Mouse (Mus musculus) heart, postnatal 0 days (tissue): Measurements from ENCODE around the gene Tex29. TPM values are rescaled to one million over a fixed set of nuclear protein-coding genes. Genes with fewer than 3 reads are reported as not detected.

Source experiments
- ATAC-seq: fragments of 200-750 bp; cut with Nextera tagmentation; 2 replicates; pipeline ENCODE4 v1.8.0; 2017; ENCODE audit warnings: low read depth, moderate number of reproducible peaks, moderate library complexity; ENCODE audit not compliant: insufficient read depth
- DNase-seq: peaks from one replicate; pipeline ENCODE4 v3.0.0-alpha.2; 2016; ENCODE audit warnings: low spot score
- H3K27ac ChIP-seq: fragments of 300-500 bp; sonication (generic); 2 replicates; pipeline ENCODE4 v1.5.1; 2014; ENCODE audit warnings: low read depth, mild to moderate bottlenecking
- H3K27me3 ChIP-seq: fragments of 300-500 bp; sonication (generic); 2 replicates; pipeline ENCODE4 v1.6.1; 2014; ENCODE audit warnings: low read length, mixed read lengths; ENCODE audit not compliant: control insufficient read depth, insufficient read depth
- H3K36me3 ChIP-seq: fragments of 300-500 bp; sonication (generic); replicated peaks from 2 replicates; pipeline ENCODE4 v1.6.1; 2014; ENCODE audit warnings: low read length, mixed read lengths; ENCODE audit not compliant: control insufficient read depth, insufficient read depth
- H3K4me1 ChIP-seq: fragments of 300-500 bp; sonication (generic); 2 replicates; pipeline ENCODE4 v1.6.1; 2014; ENCODE audit warnings: antibody characterized with exemption; ENCODE audit not compliant: control insufficient read depth, insufficient read depth
- H3K4me2 ChIP-seq: fragments of 300-500 bp; sonication (generic); 2 replicates; pipeline ENCODE4 v1.6.1; 2014; ENCODE audit warnings: low read depth, mild to moderate bottlenecking, low read length, moderate library complexity
- H3K4me3 ChIP-seq: fragments of 300-500 bp; sonication (generic); 2 replicates; pipeline ENCODE4 v1.5.1; 2014; ENCODE audit warnings: low read depth, low read length
- H3K9ac ChIP-seq: fragments of 300-500 bp; sonication (generic); replicated peaks from 2 replicates; pipeline ENCODE4 v1.6.1; 2014; ENCODE audit warnings: low read depth, low read length, mixed read lengths
- H3K9me3 ChIP-seq: fragments of 300-500 bp; sonication (generic); replicated peaks from 2 replicates; pipeline ENCODE4 v1.6.1; 2016; ENCODE audit warnings: low read length; ENCODE audit not compliant: control insufficient read depth
- CTCF ChIP-seq: IDR thresholded peaks from 2 replicates; pipeline ENCODE4 v1.5.1; 2016; ENCODE audit warnings: antibody characterized with exemption, control low read depth, low read depth
- EP300 ChIP-seq: IDR thresholded peaks from 2 replicates; pipeline ENCODE4 v1.6.1; 2016; ENCODE audit warnings: antibody characterized with exemption, low read depth
- WGBS: fragments of 180-500 bp; shearing (Covaris S2); extraction: QIAGEN DNeasy Blood & Tissue Kit; methylation state at CpG from one replicate; pipeline ENCODE4 v1.1.7; 2014; 5-methylcytosine and 5-hydroxymethylcytosine counted together
- polyA plus RNA-seq: library from polyadenylated mRNA; unstranded; fragments of >200 nt; fragmentation: Nextera tagmentation; extraction: Ambion mirVana; gene quantifications from 2 replicates; pipeline ENCODE4 v1.2.1, GENCODE M21; 2015
- total RNA-seq: library from RNA; depleted of rRNA; stranded (reverse); fragments of >200 nt; gene quantifications from 2 replicates; pipeline ENCODE4 v1.2.3, GENCODE M21; 2014; ENCODE audit warnings: low replicate concordance

The Tex29 gene
- total and polyA plus RNA-seq, 2 experiments from 2014 or later, result 1.3 TPM; not detected in 1

- Histone ChIP-seq H3K9ac (no peak overlapping the region), H3K27ac (peak overlapping the region; percentile 91), H3K4me3 (no peak overlapping the region), H3K27me3 (no peaks in the 10 kb centered on the region), H3K9me3 (no peaks in the 10 kb centered on the region), H3K36me3 (peaks cover 96% of the 10 kb centered on the region), H3K4me2 (peak overlapping the region; percentile 4; the same call in 1 of the 2 replicates), H3K4me1 (peaks cover 34% of the 10 kb centered on the region)
- peak; percentile 73 for ATAC-seq
- peak; percentile 58 for DNase-seq
- TF ChIP-seq EP300 (no peak), CTCF (no peak)
- WGBS, result 43% methylated on average over 14 of the region's 14 CpGs
Observed at GRCm38 (mm10) chr8:11821451-11822206, 18.6 kb upstream of the Tex29 start.

- WGBS, result 49% methylated on average over 9 of the region's 9 CpGs
- Histone ChIP-seq H3K9me3 (no peaks in the 10 kb centered on the region), H3K36me3 (peaks cover 97% of the 10 kb centered on the region), H3K27me3 (no peaks in the 10 kb centered on the region), H3K27ac (peak overlapping the region; percentile 91), H3K4me2 (no peak overlapping the region), H3K9ac (no peak overlapping the region), H3K4me3 (no peak overlapping the region), H3K4me1 (peaks cover 34% of the 10 kb centered on the region)
- TF ChIP-seq EP300 (no peak), CTCF (no peak)
- DNase-seq, result peak; percentile 19
- ATAC-seq, result no peak
Observed at GRCm38 (mm10) chr8:11822550-11823060, 17.7 kb upstream of the Tex29 start.

- H3K9me3 ChIP-seq, result no peaks in the 10 kb centered on the region
- no peak overlapping the region for H3K4me2 ChIP-seq
- WGBS, result 65% methylated on average over 3 of the region's 3 CpGs
- peaks cover 27% of the 10 kb centered on the region for H3K4me1 ChIP-seq
- no peak overlapping the region for H3K4me3 ChIP-seq
- no peak overlapping the region for H3K27ac ChIP-seq
- no peak overlapping the region for H3K9ac ChIP-seq
- H3K36me3 ChIP-seq, result peaks cover 95% of the 10 kb centered on the region
- no peak for ATAC-seq
- no peaks in the 10 kb centered on the region for H3K27me3 ChIP-seq
- DNase-seq, result no peak
- no peak for TF ChIP-seq EP300
- no peak for TF ChIP-seq CTCF
Observed at GRCm38 (mm10) chr8:11825756-11826155, 14.5 kb upstream of the Tex29 start.

- Histone ChIP-seq H3K27me3 (no peaks in the 10 kb centered on the region), H3K4me2 (no peak overlapping the region), H3K4me3 (no peak overlapping the region), H3K27ac (no peak overlapping the region), H3K9me3 (no peaks in the 10 kb centered on the region), H3K4me1 (peaks cover 15% of the 10 kb centered on the region; the same call in 1 of the 2 replicates), H3K36me3 (peaks cover 96% of the 10 kb centered on the region), H3K9ac (no peak overlapping the region)
- no peak for ATAC-seq
- WGBS, result 66% methylated on average over 3 of the region's 3 CpGs
- no peak for TF ChIP-seq CTCF
- no peak for DNase-seq
Observed at GRCm38 (mm10) chr8:11827312-11827711, 13.0 kb upstream of the Tex29 start.

GRCm38 (mm10) chr8:11830214-11831046 is 9.8 kb upstream of the Tex29 start:
- no peaks in the 10 kb centered on the region for H3K9me3 ChIP-seq
- 80% methylated on average over 16 of the region's 16 CpGs for WGBS
- no peak overlapping the region for H3K4me2 ChIP-seq
- no peak for DNase-seq
- no peak overlapping the region for H3K9ac ChIP-seq
- TF ChIP-seq CTCF (no peak), EP300 (no peak)
- H3K27ac ChIP-seq, result no peak overlapping the region
- no peak for ATAC-seq
- no peak overlapping the region for H3K4me3 ChIP-seq
- H3K36me3 ChIP-seq, result peaks cover 96% of the 10 kb centered on the region
- no peaks in the 10 kb centered on the region for H3K27me3 ChIP-seq
- no peaks in the 10 kb centered on the region for H3K4me1 ChIP-seq
